Mouse (Mus musculus) limb, embryonic 10.5 days (tissue): Measurements from ENCODE around the gene Lama2. TPM values are rescaled to one million over a fixed set of nuclear protein-coding genes. Genes with fewer than 3 reads are reported as not detected.
A peak's percentile ranks its signal among the peaks of the same experiment; 100 is the strongest.

ENCODE experiments used
- DNase-seq: peaks from one replicate; pipeline ENCODE4 v3.0.0-alpha.2; 2017; ENCODE audit warnings: low spot score
- H3K27ac ChIP-seq: fragments of 300-500 bp; sonication (generic); 2 replicates; pipeline ENCODE4 v1.5.1; 2016; ENCODE audit warnings: mild to moderate bottlenecking
- H3K27me3 ChIP-seq: fragments of 300-500 bp; sonication (generic); 2 replicates; pipeline ENCODE4 v1.6.1; 2016; ENCODE audit warnings: low read depth, mild to moderate bottlenecking; ENCODE audit not compliant: poor library complexity, severe bottlenecking
- H3K36me3 ChIP-seq: fragments of 300-500 bp; sonication (generic); 2 replicates; pipeline ENCODE4 v1.6.1; 2016; ENCODE audit warnings: mild to moderate bottlenecking, moderate library complexity
- H3K4me1 ChIP-seq: fragments of 300-500 bp; sonication (generic); 2 replicates; pipeline ENCODE4 v1.6.1; 2016
- H3K4me3 ChIP-seq: fragments of 300-500 bp; sonication (generic); 2 replicates; pipeline ENCODE4 v1.5.1; 2016; ENCODE audit warnings: mild to moderate bottlenecking, moderate library complexity
- H3K9me3 ChIP-seq: fragments of 300-500 bp; sonication (generic); replicated peaks from 2 replicates; pipeline ENCODE4 v1.6.1; 2016; ENCODE audit warnings: mild to moderate bottlenecking
- WGBS: fragments of 180-500 bp; shearing (Covaris S2); methylation state at CpG from one replicate; pipeline ENCODE4 v1.1.7; 2016; 5-methylcytosine and 5-hydroxymethylcytosine counted together
- polyA plus RNA-seq: library from polyadenylated mRNA; unstranded; fragments of >200 nt; fragmentation: Nextera tagmentation; extraction: Ambion mirVana; gene quantifications from 2 replicates; pipeline ENCODE4 v1.2.1, GENCODE M21; 2016

Lama2 gene
- polyA plus RNA-seq, 1 experiment from 2014 or later, result 9.2 TPM

GRCm38 (mm10) chr10:27322410-27322990 lies 297.1 kb downstream of the Lama2 start:
- H3K36me3 ChIP-seq, result no peaks in the 10 kb centered on the region
- H3K27me3 ChIP-seq, result no peaks in the 10 kb centered on the region
- no peak for DNase-seq
- 94% methylated on average over 4 of the region's 4 CpGs for WGBS
- no peaks in the 10 kb centered on the region for H3K4me1 ChIP-seq
- no peaks in the 10 kb centered on the region for H3K9me3 ChIP-seq
- no peak overlapping the region for H3K27ac ChIP-seq
- H3K4me3 ChIP-seq, result no peak overlapping the region

GRCm38 (mm10) chr10:27307444-27307843 lies 312.1 kb downstream of the Lama2 start:
- Histone ChIP-seq H3K27me3 (no peaks in the 10 kb centered on the region), H3K9me3 (no peaks in the 10 kb centered on the region), H3K4me1 (no peaks in the 10 kb centered on the region), H3K27ac (no peak overlapping the region), H3K4me3 (no peak overlapping the region), H3K36me3 (no peaks in the 10 kb centered on the region)
- no peak for DNase-seq
- 77% methylated on average over 8 of the region's 8 CpGs for WGBS

- no peak for DNase-seq
- Histone ChIP-seq H3K4me3 (no peak overlapping the region), H3K27me3 (no peaks in the 10 kb centered on the region), H3K36me3 (no peaks in the 10 kb centered on the region), H3K27ac (no peak overlapping the region), H3K9me3 (no peaks in the 10 kb centered on the region), H3K4me1 (no peaks in the 10 kb centered on the region)
- WGBS, result 81% methylated on average over 3 of the region's 3 CpGs
These were observed 314.3 kb downstream of the Lama2 start for GRCm38 (mm10) chr10:27305301-27305700.

- WGBS, result 17% methylated on average over 10 of the region's 10 CpGs
- H3K27ac ChIP-seq, result peak overlapping the region; percentile 78
- H3K4me1 ChIP-seq, result peaks cover 19% of the 10 kb centered on the region
- H3K36me3 ChIP-seq, result no peaks in the 10 kb centered on the region
- DNase-seq, result peak; percentile 57
- H3K27me3 ChIP-seq, result no peaks in the 10 kb centered on the region
- no peaks in the 10 kb centered on the region for H3K9me3 ChIP-seq
- no peak overlapping the region for H3K4me3 ChIP-seq
These were observed 334.3 kb downstream of the Lama2 start for GRCm38 (mm10) chr10:27285098-27285860.

GRCm38 (mm10) chr10:27267432-27267831 lies 352.1 kb downstream of the Lama2 start:
- Histone ChIP-seq H3K27ac (no peak overlapping the region), H3K36me3 (no peaks in the 10 kb centered on the region), H3K9me3 (no peaks in the 10 kb centered on the region), H3K4me3 (no peak overlapping the region), H3K4me1 (no peaks in the 10 kb centered on the region), H3K27me3 (no peaks in the 10 kb centered on the region)
- WGBS, result 88% methylated on average over 2 of the region's 2 CpGs
- no peak for DNase-seq

- WGBS, result 59% methylated on average over 2 of the region's 2 CpGs
- Histone ChIP-seq H3K27me3 (no peaks in the 10 kb centered on the region), H3K9me3 (no peaks in the 10 kb centered on the region)
These were observed 353.7 kb downstream of the Lama2 start for GRCm38 (mm10) chr10:27265812-27266211.

GRCm38 (mm10) chr10:27264713-27265112 lies 354.8 kb downstream of the Lama2 start:
- H3K36me3 ChIP-seq, result no peaks in the 10 kb centered on the region
- H3K4me1 ChIP-seq, result no peaks in the 10 kb centered on the region
- H3K4me3 ChIP-seq, result no peak overlapping the region
- H3K9me3 ChIP-seq, result no peaks in the 10 kb centered on the region
- WGBS, result 52% methylated on average over 2 of the region's 2 CpGs
- H3K27me3 ChIP-seq, result no peaks in the 10 kb centered on the region
- H3K27ac ChIP-seq, result no peak overlapping the region
- DNase-seq, result no peak

More at GRCm38 (mm10) chr10:27265812-27266211, 353.7 kb downstream of the Lama2 start:
- Histone ChIP-seq H3K27ac (no peak overlapping the region), H3K4me1 (no peaks in the 10 kb centered on the region), H3K36me3 (no peaks in the 10 kb centered on the region), H3K4me3 (no peak overlapping the region)
- no peak for DNase-seq

GRCm38 (mm10) chr10:27249741-27250140 lies 369.8 kb downstream of the Lama2 start:
- no peaks in the 10 kb centered on the region for H3K4me1 ChIP-seq
- no peaks in the 10 kb centered on the region for H3K27me3 ChIP-seq
- H3K4me3 ChIP-seq, result no peak overlapping the region
- 94% methylated on average over 1 of the region's 1 CpGs for WGBS
- H3K36me3 ChIP-seq, result no peaks in the 10 kb centered on the region
- no peak overlapping the region for H3K27ac ChIP-seq
- no peaks in the 10 kb centered on the region for H3K9me3 ChIP-seq
- DNase-seq, result no peak

- WGBS, result 85% methylated on average over 4 of the region's 4 CpGs
- Histone ChIP-seq H3K4me1 (peaks cover 3% of the 10 kb centered on the region; the same call in 1 of the 2 replicates), H3K27me3 (no peaks in the 10 kb centered on the region), H3K9me3 (no peaks in the 10 kb centered on the region), H3K4me3 (no peak overlapping the region), H3K27ac (no peak overlapping the region), H3K36me3 (no peaks in the 10 kb centered on the region)
- no peak for DNase-seq
These were observed 384.8 kb downstream of the Lama2 start for GRCm38 (mm10) chr10:27234755-27235154.

GRCm38 (mm10) chr10:27233577-27233976 lies 386.0 kb downstream of the Lama2 start:
- no peak for DNase-seq
- no peak overlapping the region for H3K4me3 ChIP-seq
- WGBS, result 82% methylated on average over 5 of the region's 5 CpGs
- H3K27me3 ChIP-seq, result no peaks in the 10 kb centered on the region
- H3K4me1 ChIP-seq, result no peaks in the 10 kb centered on the region
- H3K9me3 ChIP-seq, result no peaks in the 10 kb centered on the region
- H3K27ac ChIP-seq, result no peak overlapping the region
- H3K36me3 ChIP-seq, result no peaks in the 10 kb centered on the region

GRCm38 (mm10) chr10:27223815-27224375 lies 395.7 kb downstream of the Lama2 start:
- H3K4me3 ChIP-seq, result no peak overlapping the region
- H3K27me3 ChIP-seq, result no peaks in the 10 kb centered on the region
- 77% methylated on average over 8 of the region's 8 CpGs for WGBS
- no peak for DNase-seq
- H3K36me3 ChIP-seq, result no peaks in the 10 kb centered on the region
- H3K27ac ChIP-seq, result no peak overlapping the region
- H3K4me1 ChIP-seq, result no peaks in the 10 kb centered on the region
- no peaks in the 10 kb centered on the region for H3K9me3 ChIP-seq

GRCm38 (mm10) chr10:27222639-27223315 lies 396.8 kb downstream of the Lama2 start:
- Histone ChIP-seq H3K36me3 (no peaks in the 10 kb centered on the region), H3K27me3 (no peaks in the 10 kb centered on the region), H3K4me1 (no peaks in the 10 kb centered on the region), H3K4me3 (no peak overlapping the region), H3K27ac (no peak overlapping the region), H3K9me3 (no peaks in the 10 kb centered on the region)
- DNase-seq, result no peak
- WGBS, result 89% methylated on average over 6 of the region's 6 CpGs

GRCm38 (mm10) chr10:27219698-27220097 lies 399.9 kb downstream of the Lama2 start:
- no peaks in the 10 kb centered on the region for H3K27me3 ChIP-seq
- no peaks in the 10 kb centered on the region for H3K9me3 ChIP-seq
- no peak for DNase-seq
- no peaks in the 10 kb centered on the region for H3K4me1 ChIP-seq
- no peaks in the 10 kb centered on the region for H3K36me3 ChIP-seq
- no peak overlapping the region for H3K27ac ChIP-seq
- 61% methylated on average over 1 of the region's 1 CpGs for WGBS
- H3K4me3 ChIP-seq, result no peak overlapping the region
